Mouse (Mus musculus) bone marrow, adult 2 months (tissue): ENCODE data around the gene Hist1h4n.
"Not testable (repeated sequence)": the region's sequence is repeated elsewhere in the genome, so short reads cannot be mapped to it uniquely, and the experiment has no call there.

Source experiments
- CTCF ChIP-seq: fragments of 200-500 bp; IDR thresholded peaks from 2 replicates; pipeline ENCODE4 v1.5.1; 2011; ENCODE audit warnings: low read length, control low read depth; ENCODE audit not compliant: control insufficient read depth, insufficient read depth
- POLR2A ChIP-seq: fragments of 200-500 bp; IDR thresholded peaks from 2 replicates; pipeline ENCODE4 v1.6.1; 2011; ENCODE audit warnings: low read depth, mild to moderate bottlenecking, control low read depth, low read length, borderline replicate concordance; ENCODE audit not compliant: control insufficient read depth

DNA sequence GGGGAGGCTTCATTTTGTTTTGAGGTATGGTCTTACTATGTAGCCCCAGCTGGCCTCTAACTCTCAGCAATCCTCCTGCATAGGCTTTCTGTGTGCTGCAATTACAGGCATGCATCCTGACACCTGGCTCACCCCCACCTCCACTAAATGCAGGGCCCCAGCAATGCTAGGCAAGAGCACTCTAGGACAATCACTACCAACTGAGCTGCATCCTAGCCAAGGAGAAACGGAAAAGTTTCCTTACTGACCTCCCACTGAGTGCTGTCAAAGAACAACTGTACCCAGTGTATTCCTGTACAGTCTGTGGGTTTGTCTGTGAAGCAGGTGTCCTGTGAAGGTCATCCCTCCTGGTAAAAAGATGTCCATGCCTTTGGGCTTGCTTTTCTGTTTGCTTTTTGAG, 18.7 kb upstream of the Hist1h4n start:
- not testable (repeated sequence) for TF ChIP-seq CTCF, POLR2A
